Mouse (Mus musculus) neutrophil, adult 5-6 weeks (primary cell): ENCODE data around the gene Agpat3. TPM values are rescaled to one million over a fixed set of nuclear protein-coding genes. Genes with fewer than 3 reads are reported as not detected.

Experiments used
- ATAC-seq: fragments of 151-379, 151-347 bp; 2 replicates; pipeline ENCODE4 v1.8.0; 2017; ENCODE audit warnings: mild to moderate bottlenecking, moderate TSS enrichment; ENCODE audit not compliant: insufficient number of reproducible peaks, poor library complexity, low FRiP score, severe bottlenecking; ENCODE audit errors: extremely low read depth
- total RNA-seq: library from RNA; stranded (forward); fragments of 200-1000 nt; gene quantifications from 2 replicates; pipeline ENCODE4 v1.2.3, GENCODE M21; 2017

The Agpat3 gene
- total RNA-seq, 1 experiment from 2014 or later: 34.6 TPM

- no peak for ATAC-seq
Measured at GRCm38 (mm10) chr10:78329305-78329704, 23.0 kb downstream of the Agpat3 start.

DNA sequence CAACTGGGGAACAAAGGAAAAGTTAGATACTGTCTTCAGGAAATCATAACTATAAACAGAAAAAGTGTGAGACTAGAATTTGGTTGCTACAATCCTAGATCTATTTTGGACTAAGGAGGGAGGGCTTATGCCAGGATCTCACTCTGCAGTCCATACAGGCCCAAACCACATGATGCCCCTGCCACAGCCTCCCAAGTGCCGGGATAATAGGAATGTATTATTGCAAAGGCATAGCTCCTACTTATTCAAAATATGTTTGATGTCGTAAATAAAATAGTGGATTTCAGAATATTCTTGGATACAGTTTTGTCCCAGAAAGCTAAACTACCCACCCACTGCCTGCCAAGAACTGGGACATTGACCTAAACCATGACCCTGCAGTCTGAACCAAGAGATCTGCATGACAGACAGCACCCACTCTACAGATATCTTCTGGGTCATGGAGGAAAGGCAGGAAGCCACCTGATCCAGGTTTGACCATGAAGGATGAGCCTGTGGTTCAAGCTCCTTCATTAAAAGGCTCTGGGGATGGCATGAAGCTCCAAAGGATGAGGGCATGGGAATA lies 24.2 kb downstream of the Agpat3 start:
- ATAC-seq: no peak

GRCm38 (mm10) chr10:78325916-78326647 lies 26.2 kb downstream of the Agpat3 start:
- no peak for ATAC-seq

DNA sequence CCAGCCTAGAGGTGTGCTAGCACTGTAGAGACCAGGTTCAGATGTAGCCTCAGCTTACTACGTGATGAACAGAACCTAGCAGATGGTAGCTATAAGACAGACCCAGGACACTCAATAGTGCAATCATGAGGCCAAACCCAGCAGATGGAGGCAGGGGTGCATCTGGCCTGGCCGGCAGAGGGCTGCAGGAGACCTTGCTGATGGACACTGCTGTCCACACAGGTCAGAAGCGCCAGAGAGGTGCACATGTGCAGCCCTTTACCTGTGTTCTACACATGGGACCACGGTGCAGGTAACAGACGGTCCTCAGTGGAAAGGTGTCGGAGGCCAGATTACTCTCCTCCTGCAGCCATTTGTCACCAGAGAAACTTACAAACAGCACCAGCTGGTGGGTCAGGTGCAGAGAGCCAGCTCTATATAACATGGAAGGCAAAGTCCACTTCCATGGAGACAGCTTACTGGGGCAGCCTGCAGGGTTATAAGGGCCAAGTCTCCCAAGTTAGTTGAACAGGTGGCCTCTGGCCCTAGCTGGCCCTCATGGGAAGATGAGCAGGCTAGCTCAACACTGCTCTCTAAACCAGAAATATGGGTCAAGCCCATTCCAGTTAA lies 27.6 kb downstream of the Agpat3 start:
- ATAC-seq: no peak

- no peak for ATAC-seq
Measured at GRCm38 (mm10) chr10:78323214-78323880, 28.9 kb downstream of the Agpat3 start.

DNA sequence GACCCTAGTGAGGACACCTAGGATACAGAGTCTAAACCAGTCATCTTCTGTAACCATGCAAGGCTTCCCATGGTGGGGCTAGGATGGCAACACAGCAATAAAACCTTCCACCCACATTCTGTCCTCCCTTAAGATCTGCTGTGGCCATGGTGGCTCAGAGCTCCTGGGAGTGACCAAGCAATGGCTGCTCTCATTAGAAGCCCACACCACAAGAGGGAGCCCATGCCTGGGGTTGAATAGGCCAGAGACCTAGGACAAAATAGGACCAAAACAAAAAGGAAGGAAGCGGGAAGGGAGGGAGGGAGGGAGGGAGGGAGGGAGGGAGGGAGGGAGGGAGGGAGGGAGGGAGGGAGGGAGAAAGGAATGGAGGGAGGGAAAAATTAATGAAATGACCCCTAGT lies 29.5 kb downstream of the Agpat3 start:
- no peak for ATAC-seq

- no peak for ATAC-seq
Measured at GRCm38 (mm10) chr10:78321133-78321757, 31.0 kb downstream of the Agpat3 start.

DNA sequence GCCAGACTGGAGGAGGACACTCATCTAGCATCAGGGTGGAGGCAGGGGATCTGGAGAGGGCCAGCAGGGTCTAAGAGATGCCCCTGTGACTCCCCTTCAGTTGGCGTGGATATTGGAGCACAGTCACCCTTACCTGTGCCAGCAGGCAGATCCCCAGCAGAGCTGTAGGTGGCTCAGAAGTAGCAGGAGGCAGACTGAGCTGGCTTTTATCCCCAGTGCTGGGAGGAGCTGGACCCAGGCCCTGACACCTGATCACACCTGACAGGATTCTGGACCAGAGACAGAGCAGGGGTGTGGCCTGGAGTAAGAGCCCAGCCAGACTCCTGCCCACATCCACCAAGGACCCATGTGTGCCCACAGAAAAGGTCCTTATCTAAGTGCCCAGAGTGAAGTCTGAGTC lies 31.8 kb downstream of the Agpat3 start:
- no peak for ATAC-seq

DNA sequence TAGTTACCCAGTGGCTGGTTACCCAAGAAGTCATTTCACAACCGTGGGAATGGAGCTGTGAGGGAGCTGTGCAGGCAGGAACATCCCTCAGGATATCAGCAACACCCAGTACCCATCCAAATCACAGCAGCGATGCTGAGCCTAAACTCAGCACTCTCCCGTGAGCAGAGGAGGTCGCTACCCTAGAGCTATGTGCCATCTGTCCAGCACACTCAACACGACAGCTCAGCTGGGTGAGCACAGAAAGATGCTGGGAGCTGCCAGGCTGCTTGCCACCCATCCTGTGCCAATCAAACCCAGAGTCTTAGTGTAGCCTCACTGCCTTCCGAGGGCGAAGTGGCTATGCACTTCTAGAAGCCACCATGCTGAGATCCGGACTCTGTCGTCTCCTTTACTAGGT lies 32.3 kb downstream of the Agpat3 start:
- ATAC-seq: no peak

DNA sequence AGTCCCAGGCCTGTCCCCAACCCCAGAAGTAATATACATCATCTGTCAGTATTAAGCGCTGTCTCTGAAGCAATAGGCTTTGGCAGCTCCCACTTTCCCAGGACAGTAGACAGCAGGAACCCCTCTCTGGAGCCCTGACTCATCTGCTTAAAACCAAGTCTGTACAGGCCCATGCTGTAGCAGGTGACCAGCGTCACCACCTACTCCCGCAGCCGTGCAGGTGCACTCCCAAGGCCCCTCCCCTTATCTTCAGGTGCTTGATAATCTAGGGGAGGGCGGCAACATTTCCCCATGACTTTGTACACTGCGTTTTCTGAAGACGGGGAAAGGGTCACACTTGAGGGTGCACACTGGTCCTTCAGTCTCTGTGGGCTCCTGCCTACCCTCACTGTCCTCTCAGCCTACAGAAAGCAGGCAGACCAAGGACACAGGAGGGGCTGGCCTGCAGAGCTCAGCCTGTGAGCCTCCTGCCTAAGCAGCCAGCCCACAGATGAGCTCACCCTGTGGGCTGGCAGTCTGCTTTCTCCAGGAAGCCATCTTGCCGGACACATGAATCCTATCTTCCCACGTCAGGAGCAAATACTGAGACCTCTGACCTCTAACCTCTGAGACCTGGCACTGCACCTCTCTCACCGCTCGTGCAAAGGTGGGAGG lies 34.9 kb downstream of the Agpat3 start:
- no peak for ATAC-seq

DNA sequence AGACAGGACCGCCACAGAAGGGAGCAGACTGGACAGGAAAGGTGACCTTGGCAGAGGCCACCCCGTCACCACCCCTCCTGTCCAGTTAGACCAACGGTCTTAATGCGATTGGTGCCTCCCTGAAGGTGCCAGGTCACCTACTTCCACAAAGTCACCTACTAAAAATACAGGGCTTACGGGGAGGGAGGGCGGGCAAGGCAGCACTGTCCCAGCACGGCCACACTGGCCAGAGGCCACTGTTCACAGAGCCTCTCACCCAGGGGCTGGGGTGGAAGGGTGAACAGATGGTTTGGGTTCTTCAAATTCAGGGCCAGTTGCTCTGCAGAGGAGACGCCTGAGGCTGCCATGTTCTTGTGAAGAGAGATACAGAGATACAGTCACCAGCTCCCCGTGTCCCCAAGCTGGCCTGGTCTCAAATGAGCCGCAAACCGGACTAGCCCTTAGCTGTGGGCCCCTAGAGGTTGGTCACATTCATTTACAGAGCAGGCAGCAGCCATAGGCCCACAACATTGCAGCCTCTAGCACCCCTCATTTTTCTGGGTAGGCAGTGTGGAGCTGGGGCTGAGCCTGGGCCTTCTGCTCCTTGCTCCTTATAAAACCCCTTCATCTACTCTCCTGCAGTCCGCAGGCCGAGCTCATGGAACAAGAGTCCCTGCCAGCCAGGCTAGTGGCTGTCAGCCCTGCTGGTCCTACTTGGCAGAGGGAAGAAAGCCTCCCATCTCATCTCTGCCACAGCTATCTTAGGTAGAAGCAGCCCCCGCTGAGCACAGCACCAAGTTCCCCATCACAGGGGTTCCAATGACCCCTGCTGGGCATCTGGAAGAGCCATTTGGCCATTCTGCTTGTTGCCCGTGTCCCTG lies 35.8 kb downstream of the Agpat3 start:
- ATAC-seq: no peak

- no peak for ATAC-seq
Measured at GRCm38 (mm10) chr10:78315145-78315544, 37.1 kb downstream of the Agpat3 start.

GRCm38 (mm10) chr10:78311886-78312635 lies 40.2 kb downstream of the Agpat3 start:
- ATAC-seq: no peak

GRCm38 (mm10) chr10:78310747-78311267 lies 41.5 kb downstream of the Agpat3 start:
- ATAC-seq: no peak

GRCm38 (mm10) chr10:78308617-78309016 lies 43.7 kb downstream of the Agpat3 start:
- no peak for ATAC-seq

DNA sequence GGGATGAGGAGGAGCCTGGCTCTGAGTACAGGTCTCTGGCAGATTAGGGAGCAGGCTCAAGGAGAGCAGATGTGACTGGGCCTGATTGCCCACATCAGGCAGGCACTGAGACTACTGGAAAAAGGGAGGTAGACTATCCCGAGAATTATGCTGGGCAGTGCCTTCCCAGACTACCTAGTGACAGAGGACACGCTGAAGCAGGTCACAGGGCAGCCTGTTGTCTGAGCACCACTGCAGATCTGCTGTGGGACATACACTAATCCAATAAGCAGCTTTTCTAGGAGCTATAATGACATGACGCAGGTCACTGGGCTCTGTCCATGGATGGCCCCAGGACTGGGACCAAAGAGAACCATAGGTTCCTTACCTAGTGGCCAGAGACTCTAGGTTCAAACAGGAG lies 44.9 kb downstream of the Agpat3 start:
- no peak for ATAC-seq

DNA sequence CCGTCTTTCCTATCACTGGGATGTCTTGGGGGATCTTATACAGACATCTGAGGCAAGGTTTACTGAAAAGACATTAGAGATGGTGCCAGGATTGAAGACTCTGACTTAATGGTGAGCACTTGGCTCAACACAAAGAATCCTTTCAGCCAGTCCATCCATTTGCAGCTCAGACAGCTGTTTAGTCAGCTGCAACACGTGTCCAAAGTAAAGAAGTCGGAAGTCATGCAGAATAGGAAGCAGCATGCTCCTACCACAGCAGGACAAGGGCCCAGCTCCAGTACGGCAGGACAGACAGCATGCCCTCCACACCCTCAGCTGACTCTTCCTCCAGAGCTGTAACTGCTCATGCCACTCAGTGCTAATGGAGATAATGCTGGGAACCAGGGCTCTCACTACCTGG lies 46.3 kb downstream of the Agpat3 start:
- no peak for ATAC-seq
